Mouse (Mus musculus) left cerebral cortex, adult 8-10 months (tissue): ENCODE results near the gene 1500009C09Rik. TPM values are rescaled to one million over a fixed set of nuclear protein-coding genes. Genes with fewer than 3 reads are reported as not detected.
A peak's percentile ranks its signal among the peaks of the same experiment; 100 is the strongest.

Source experiments
- DNase-seq, 2 experiments: peaks; one replicate each; pipeline ENCODE4 v3.0.0; 2022; ENCODE audit warnings: low spot score in 2 of 2
- total RNA-seq, 4 experiments: library from RNA; stranded (reverse); gene quantifications; 2 replicates each; pipeline ENCODE4 v1.2.4; 2022

1500009C09Rik gene
- total RNA-seq, 4 experiments from 2014 or later, result 104 to 114 (median 110) TPM

DNA sequence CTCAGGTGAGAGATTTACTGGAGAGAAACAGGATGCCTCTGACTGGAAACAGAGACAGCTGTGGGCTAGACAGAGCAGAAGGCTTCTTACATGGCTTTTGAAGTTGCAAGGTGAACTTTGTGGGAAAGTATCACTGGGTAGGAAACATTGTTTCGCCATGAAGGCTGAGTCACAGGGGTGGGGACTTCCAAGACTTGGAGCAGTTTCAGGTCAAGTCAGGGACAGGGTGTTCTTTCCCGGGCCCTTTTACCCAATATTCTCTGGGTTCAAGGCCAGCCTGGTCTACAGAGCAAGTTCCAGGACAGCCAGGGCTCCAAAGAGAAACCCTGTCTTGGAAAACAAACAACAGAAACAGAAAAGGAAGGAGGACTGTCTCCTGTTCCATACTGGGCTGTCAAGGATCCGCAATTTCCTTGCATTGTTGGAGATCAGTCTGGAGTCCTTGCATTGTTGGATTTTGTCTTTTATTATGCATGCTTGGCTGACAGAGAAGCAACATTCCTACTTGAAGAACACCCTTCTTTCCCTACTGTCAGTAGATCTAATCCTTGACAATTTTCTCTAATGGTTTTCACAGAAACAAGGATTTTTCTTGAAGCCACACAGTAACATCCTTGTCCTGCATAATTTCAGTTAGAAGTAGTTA is 4.9 kb upstream of the 1500009C09Rik start:
- DNase-seq, result no peak

DNA sequence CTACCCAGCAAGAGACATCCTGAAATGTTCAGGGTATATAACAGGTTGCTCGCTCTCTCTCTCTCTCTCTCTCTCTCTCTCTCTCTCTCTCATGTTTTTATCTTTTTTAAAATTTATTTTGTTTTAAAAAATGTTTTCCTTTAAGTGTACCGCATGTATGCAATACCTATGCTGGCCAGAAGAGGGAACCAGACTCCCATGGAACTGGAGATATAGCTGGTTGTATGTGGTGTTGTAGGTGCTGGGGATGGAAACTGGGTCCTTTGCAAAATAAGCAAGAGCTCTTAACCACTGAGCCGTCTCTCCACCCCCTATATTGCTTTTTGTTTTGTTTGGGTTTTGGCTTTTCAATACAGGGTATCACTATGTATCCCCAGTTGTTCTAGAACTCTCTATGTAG is 618 bp upstream of the 1500009C09Rik start:
- DNase-seq, result no peak

GRCm38 (mm10) chr15:82255248-82255647 is 3.1 kb downstream of the 1500009C09Rik start:
- no peak for DNase-seq

DNA sequence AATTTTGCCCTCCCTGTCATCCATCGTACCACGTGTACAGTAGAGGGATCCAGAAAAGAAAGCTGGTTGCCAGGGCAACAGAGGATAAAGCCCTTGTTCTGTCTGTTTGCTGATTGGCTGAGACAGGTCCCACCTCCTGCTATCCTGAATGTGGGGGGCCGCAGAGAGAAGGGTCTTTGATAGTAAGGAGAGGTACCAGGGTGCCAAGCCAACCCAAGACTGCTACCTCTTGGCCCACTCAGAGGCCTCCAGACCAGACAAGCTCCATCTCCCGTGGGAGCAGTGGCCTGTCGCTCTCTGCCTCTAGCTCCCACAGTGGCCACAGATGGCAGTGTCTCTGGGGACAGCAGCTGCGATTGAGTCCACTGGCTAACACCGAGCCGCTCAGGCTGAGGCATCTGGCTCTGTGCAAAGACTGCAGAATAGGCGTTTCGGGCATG is 3.8 kb downstream of the 1500009C09Rik start:
- DNase-seq, result peak; percentile 74 to 92

DNA sequence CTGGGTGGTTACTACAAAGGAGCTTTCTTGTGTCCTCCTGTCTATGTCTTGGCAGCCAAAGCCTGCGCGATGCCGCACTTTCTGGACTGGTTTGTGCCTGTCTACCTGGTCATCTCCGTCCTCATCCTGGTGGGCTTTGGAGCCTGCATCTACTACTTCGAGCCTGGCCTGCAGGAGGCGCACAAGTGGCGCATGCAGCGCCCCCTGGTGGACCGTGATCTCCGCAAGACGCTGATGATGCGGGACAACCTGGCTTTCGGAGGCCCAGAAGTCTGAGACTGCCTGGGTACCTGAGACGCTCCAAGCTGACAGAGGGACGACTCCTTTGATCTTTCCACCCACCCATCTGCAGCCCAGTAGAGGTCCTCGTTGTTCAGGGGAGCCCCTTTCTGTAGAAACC is 7.3 kb downstream of the 1500009C09Rik start:
- peak in 1 of 2 experiments; percentile 67 for DNase-seq

DNA sequence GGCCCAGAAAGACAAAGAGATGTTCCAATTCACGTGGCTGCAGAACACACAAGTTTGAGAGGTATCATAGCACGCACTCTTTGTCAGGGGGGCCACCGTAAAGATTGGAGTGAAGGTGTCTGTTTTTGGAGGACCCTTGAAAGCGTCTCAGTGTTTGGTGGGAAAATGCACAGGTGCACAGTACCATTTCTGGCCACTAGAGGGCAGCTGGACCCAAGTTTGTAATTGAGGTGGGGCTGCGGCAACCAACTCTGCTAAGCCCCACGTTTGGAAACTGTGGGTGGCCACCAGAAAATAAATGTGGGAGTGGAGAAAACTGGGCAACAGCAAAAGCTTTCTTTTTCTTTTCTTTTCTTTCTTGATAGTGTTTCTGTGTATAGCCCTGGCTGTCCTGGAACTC is 14.2 kb downstream of the 1500009C09Rik start:
- DNase-seq, result peak in 1 of 2 experiments; percentile 70

- no peak for DNase-seq
Observed at GRCm38 (mm10) chr15:82268185-82268584, 16.0 kb downstream of the 1500009C09Rik start.

GRCm38 (mm10) chr15:82268783-82269182 is 16.6 kb downstream of the 1500009C09Rik start:
- DNase-seq, result no peak

GRCm38 (mm10) chr15:82271201-82271600 is 19.0 kb downstream of the 1500009C09Rik start:
- peak in 1 of 2 experiments; percentile 56 for DNase-seq

DNA sequence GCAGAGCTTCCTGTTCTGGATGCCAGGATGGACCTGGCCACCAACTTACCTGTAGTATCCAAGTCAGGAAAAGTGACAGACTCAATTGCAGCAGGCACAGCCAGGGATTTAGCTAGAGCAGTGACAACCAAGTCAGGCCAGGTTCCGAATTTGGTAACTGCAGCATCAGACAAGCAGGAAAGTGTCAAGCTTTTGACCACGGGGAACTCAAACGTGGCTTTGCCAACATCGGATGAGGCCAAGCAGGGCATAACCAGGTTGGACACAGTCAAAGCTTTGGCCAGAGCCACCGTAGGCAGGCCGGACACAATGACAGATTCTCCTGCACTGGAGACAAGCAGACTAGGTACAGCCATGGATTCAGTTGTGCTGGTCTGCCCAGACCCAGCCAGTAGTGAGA is 20.1 kb downstream of the 1500009C09Rik start:
- no peak for DNase-seq

GRCm38 (mm10) chr15:82274593-82274926 is 22.4 kb downstream of the 1500009C09Rik start, which contains the start of gene Sept3:
Gene Sept3, plus strand, starts transcription at chr15:82274893.
- DNase-seq, result no peak

DNA sequence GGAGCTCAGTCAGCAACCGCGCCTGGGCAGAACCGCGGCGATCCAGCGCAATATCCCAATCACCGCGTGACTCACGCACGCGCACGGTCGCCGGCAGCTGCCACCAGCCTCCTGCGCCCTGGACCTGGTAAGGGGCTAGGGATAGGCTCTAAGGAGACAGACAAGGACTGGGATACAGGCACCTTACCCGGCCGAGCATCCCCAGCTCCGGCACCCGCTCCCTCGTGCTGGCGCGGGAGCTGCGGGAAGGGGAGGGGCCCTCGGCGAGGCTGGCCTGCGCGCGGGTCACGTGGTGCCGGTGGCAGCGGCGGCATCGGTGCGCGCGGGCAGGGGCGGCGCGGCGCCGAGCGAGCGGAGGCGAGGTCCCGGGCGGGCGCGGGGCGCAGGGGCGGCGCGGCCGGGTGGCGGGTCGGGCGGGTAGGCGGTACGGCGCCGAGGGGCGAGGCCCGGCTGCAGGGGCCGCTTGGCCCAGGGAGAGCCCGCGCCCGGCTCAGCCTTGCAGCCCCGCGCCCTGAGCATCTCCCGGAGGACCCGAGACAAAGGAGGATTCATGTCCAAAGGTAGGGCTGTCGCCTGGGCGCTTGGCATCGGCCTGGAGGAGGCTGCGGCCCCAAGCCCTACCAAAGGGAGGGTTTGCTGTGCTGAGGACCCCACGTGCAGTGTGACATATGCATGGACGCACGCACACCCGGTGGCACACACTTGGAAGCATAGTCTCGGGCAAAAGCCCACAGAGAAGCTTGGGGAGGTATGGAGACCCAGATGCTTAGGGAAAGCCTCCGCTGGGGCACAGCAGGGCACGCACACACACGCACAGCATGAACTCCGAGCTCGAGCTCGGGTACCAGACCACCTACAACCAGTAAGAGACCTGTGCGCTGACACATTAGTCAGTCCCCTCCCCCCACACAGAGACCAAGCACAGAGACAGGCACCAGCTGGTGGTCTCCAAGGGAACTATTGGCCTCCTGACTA is 23.0 kb downstream of the 1500009C09Rik start:
- DNase-seq, result peak; percentile 71 to 72

GRCm38 (mm10) chr15:82277591-82277990 is 25.4 kb downstream of the 1500009C09Rik start:
- peak in 1 of 2 experiments; percentile 82 for DNase-seq

DNA sequence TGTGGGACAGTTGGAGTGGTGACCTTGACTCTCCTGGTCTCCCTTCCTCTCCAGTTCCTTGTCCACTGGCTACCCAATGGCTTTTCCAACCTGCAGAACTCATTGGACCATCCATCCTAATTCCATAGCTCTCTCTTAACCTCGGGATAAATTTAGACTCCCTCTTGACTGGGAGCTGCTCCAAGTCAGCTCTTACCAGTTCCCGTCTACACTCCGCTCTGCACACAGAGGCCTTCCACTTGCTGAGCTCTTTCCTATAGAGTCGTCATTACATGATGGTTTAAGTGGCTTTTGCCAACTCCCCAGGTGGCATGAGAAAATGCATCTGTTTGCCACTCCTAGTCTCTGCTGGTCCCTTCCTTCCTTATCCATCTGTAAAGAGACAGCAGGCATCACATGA is 28.4 kb downstream of the 1500009C09Rik start:
- no peak for DNase-seq

- no peak for DNase-seq
Observed at GRCm38 (mm10) chr15:82286157-82286556, 34.0 kb downstream of the 1500009C09Rik start.

DNA sequence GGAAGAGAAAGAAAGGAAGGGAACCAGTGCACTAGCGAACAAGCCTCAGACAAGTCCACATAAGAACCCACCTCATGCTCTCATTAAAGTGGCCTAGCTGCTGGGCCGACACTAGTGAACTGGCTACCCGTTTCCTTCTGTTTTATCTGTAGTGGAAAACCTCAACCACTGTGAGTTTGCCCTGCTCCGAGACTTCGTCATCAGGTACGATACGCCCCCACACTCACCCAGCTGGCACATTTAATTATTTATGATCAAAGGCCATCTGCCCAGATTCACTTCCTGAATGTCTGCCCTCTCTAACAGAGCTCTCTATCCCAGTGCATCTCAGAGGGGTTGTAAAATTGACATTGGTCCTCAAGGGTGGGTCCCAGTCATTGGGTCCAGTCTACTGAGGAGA is 38.1 kb downstream of the 1500009C09Rik start:
- DNase-seq, result no peak

GRCm38 (mm10) chr15:82292851-82293250 is 40.7 kb downstream of the 1500009C09Rik start:
- DNase-seq, result no peak

- DNase-seq, result no peak
Observed at GRCm38 (mm10) chr15:82293271-82293711, 41.1 kb downstream of the 1500009C09Rik start.

GRCm38 (mm10) chr15:82294059-82294458 is 41.9 kb downstream of the 1500009C09Rik start:
- DNase-seq, result no peak

DNA sequence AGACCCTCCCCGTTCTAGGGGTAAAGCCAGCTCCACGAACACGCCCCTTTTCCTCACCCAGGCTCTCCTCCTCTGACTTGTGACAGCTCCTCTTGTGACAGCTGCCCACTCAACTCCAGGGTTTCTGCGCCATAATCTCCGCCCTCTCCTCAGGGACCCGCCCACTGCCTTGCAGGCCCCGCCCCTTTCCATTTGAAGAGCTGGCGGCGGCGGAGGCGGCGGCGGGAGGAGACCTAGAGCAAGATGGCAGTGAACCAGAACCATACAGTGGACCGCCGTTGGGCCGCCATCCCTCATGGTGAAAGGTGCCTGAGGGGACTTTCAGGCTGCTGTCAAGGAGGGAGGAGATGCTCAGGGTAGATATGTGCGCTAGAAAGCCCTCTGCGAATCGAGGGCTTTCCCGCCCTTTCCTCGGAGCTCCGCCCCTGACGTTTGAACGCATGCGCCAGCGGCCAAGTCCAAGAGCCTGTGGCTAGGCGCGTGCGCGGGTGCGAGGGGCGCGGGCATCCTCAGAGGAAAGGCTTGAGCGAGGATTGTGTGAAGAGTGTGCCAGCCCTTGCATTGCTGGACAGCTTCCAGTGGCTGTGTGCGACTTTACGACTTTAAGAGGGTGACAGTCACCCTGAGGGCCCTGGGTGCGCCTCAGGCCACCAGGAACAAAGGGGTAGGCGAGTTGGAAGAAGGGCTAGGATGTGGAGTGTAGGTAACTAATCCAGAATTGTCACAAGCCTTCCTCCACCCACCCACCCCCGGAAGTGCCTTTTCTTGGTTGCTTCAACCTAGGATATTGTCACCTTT is 46.8 kb downstream of the 1500009C09Rik start, which contains the start of gene Wbp2nl:
Gene Wbp2nl (plus strand): TSS at position 191 of the 798 bp plus-strand sequence.
- DNase-seq, result no peak

DNA sequence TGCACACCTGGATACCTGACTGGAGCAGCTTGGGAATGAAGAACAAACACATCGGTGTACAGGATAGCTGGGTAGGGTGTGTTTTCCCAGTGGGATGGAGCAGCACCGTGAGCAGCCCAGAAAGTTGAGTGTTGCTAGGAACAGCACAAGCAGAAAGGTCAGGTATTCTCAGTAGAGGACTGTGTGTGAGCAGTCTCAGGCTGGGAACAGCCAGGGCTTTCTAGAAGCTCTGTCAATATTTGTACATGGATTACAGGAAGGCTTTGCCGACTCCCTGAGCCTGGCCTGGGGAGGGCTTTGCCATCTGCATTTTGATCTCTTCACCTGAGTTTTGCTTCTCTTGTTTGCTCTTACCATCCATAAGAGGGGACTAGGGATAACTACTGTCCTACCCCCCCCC is 54.9 kb downstream of the 1500009C09Rik start:
- DNase-seq, result no peak
